Mouse (Mus musculus): ENCODE data around the gene Klf7.

GRCm38 (mm10) chr1:64105181-64105646 is 16.9 kb downstream of the Klf7 start:
- TF ChIP-seq CTCF (IDR thresholded peaks at IDR 0.05; ENCODE audit: low read depth, low read length) (no peak), POLR2A (IDR thresholded peaks at IDR 0.05; ENCODE audit: borderline replicate concordance, low read depth, low read length) (no peak)

All from bone marrow macrophage, adult 2 months (primary cell).